Mouse (Mus musculus): Measurements from ENCODE around the gene Ccr10.
A peak's percentile ranks its signal among the peaks of the same experiment; 100 is the strongest.

The Ccr10 gene

DNA sequence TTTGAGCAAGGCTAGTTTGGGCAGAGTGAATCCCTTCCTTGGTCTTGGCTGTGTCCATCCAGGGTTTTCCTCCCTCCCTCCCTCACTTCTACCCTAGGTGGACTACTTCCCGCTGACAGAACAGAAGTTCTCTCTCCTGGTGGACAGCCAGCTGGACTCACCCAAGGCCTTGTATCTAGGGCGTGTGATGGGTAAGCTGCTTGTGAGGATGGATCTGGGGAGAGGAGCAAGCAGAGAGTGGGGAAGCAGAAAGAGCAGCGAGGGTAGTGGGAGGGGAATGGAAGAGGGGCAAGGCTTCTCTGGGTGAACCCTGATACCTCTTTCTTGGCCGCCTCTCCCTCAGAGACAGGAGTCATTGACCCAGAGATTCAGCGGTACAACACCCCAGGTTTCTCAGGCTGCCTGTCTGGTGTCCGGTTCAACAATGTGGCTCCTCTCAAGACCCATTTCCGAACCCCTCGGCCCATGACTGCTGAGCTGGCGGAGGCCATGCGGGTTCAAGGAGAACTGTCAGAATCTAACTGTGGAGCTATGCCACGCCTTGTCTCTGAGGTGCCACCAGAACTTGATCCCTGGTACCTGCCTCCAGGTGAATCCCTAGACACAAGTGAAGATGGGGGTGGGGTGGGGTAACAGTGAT lies 13.0 kb upstream of the Ccr10 start:
- DNase-seq (ENCODE audit: low spot score): no peak

DNA sequence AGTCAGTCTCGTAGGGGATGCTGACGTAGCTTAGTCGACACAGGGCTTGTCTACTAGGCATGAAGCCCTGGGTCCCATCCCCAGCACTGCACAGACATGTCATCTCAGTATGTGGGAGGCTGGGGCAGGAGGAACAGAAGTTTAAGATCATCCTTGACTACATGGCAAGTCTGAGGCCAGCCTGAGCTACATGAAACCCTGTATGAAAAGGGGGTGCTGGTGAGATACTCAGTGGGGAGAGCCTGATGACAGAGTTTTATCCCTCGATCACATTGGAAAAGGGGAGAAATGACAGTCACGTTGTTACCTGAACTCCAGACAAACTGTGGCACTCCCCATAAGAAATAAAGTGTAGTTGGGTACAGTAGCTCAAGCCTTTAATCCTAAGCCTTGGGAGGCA lies 12.3 kb upstream of the Ccr10 start:
- DNase-seq (ENCODE audit: low spot score): no peak

DNA sequence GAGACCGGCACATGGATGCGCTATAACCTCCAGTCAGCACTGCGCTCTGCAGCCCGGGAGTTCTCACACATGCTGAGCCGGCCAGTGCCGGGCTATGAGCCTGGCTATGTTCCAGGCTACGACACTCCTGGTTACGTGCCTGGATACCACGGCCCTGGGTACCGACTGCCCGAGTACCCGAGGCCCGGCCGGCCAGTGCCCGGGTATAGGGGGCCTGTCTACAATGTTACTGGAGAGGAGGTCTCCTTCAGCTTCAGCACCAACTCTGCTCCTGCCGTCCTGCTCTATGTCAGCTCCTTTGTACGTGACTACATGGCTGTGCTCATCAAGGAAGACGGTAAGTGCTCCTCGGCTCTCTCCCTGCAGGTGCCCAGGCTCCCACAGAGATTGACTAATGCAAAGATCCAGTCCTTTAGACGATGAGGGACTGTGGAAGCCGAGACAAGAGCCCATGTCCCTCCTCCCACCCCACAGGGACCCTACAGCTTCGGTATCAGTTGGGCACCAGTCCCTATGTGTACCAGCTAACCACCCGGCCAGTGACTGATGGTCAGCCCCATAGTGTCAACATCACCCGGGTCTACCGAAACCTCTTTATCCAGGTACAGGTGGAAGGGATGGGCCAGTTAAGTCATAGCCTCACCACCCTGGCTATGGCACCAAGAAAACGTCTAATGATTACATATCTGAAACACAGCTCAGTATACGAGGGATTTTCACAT lies 11.4 kb upstream of the Ccr10 start:
- DNase-seq (ENCODE audit: low spot score): no peak

DNA sequence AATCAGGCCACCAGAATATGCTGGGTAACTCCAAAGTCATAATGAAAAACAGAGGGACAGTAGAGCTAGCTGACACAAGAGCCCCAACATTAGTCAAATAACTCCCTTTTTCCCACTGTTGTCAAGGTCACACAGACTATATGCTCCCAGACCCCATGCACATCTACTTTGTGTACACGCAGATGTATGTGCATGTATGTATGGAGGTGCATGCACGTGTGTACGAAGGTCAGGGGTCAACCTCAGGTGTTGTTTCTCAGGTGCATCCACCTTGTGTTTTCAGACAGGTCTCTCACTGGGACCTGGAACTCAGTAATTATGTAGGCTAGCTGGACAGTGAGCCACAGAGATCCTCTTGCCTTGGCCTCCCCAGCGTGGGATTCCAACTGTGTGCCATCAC lies 10.2 kb upstream of the Ccr10 start:
- DNase-seq (ENCODE audit: low spot score): no peak

DNA sequence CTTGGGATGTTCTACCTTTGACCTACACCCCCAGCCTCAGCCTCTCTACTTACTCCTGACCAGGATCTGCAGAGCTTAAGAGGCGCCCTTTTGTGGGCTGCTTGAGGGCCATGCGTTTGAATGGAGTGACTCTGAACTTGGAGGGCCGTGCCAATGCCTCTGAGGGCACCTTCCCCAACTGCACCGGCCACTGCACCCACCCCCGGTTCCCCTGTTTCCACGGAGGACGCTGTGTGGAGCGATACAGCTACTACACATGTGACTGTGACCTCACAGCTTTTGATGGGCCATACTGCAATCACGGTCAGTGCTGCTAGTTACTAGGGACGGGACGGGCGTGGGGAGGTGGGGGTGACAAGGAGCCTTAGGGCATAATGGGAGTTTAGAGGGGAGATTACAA lies 9.7 kb upstream of the Ccr10 start:
- no peak for DNase-seq (ENCODE audit: low spot score)

DNA sequence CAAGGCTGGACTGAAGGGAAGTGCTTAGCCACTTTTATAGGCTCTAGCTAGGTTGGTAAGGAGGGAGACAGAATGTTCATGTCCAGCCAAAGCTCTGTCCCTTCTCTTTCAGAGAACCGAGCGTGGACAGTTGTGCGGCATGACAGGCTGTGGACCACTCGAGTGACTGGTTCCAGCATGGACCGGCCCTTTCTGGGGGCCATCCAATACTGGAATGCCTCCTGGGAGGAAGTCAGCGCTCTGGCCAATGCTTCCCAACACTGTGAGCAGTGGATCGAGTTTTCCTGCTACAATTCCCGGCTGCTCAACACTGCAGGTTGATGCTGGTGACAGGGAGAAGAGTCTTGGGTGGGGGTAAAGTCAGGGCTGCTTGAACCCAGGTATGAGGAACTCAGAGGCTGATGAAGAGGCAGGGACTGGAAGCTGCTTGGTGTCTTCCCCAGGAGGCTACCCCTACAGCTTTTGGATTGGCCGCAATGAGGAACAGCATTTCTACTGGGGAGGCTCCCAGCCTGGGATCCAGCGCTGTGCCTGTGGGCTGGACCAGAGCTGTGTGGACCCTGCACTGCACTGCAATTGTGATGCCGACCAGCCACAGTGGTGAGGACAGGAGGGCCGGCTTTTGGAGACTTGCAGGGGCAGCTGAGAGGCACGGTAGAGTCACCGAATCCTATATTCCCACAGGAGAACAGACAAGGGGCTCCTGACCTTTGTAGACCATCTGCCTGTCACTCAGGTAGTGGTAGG lies 7.7 kb upstream of the Ccr10 start:
- no peak for DNase-seq (ENCODE audit: low spot score)

DNA sequence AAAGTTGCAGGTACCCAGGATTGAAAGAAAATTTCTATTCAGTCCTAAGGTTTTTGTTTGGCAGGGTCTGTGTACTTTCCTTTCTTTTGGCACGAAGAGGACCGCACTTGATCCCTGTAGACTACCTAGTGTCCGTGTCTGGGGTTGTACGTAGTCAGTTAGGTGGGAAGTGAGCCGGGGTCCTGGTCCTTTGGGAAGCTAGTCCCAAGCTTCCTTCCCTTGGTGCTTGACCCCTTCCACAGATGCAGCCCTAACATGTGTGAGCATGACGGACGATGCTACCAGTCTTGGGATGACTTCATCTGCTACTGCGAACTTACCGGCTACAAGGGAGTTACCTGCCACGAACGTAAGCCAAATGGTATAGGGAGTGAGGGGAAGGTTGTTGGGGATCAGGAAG lies 6.7 kb upstream of the Ccr10 start:
- no peak for DNase-seq (ENCODE audit: low spot score)

DNA sequence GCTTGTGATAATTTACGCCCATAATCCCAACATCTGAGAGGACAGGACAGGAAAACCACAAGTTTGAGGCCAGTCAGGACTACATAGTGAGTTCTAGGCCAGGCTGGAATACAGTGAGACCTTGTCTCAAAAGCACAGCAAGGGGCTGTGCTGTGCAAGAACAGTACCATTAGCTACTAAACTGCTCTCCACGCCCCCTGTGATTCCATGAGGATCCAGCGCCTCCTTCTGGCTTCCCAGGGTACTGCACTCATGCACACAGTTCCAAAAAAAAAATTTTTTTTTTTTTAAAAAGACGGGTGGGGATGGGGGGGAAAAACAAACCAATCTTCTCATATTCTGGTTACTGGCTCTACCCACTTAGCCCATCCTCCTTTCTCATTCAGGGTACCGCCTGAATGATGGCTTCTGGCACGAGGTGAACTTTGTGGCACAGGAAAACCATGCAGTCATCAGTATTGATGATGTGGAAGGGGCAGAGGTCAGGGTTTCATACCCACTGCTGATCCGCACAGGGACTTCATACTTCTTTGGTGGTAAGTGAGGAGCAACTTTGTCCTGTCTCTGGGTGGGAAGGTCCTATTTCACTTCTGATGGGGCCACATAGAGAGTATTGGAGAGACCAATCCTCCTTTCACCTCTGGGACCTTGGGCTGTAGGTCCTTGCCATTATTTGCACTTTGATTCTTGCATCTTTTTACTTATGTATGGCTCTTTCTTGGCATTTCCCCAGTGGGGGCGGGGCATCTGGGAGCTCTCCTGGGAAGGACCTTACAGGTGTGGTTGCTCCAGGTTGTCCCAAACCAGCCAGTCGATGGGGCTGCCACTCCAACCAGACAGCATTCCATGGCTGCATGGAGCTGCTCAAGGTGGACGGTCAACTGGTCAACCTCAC lies 5.8 kb upstream of the Ccr10 start:
- peak; percentile 37 for DNase-seq (ENCODE audit: low spot score)

DNA sequence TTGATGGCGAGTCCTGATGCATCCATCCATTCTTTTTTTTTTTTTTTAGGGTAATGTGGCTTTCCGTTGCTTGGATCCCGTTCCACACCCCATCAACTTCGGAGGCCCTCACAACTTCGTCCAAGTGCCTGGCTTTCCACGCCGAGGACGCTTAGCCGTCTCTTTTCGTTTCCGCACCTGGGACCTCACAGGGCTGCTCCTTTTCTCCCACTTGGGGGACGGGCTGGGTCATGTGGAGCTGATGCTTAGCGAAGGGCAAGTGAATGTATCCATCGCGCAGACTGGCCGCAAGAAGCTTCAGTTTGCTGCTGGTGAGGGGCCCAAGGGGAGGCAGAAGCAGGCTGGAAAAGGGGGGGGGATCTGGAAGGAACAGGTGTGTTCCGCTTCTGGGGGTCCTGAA lies 5.0 kb upstream of the Ccr10 start:
- DNase-seq (ENCODE audit: low spot score): no peak

DNA sequence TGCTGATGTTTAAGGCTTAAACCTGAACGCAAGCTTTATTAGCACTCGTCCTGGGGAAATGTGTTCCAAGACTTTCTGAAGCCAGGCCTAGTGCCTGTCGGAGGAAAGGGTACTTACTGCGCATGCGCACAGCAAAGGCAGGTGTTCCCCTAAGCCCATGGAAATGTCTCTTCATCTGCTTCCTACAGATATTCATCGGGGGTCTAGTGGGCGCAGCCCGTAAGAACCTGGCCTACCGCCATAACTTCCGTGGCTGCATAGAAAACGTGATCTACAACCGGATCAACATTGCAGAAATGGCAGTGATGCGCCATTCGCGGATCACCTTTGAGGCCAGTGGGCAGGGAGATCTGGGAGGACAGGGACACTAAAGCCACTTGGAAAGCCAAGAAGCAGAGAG lies 4.1 kb upstream of the Ccr10 start:
- DNase-seq (ENCODE audit: low spot score): no peak

DNA sequence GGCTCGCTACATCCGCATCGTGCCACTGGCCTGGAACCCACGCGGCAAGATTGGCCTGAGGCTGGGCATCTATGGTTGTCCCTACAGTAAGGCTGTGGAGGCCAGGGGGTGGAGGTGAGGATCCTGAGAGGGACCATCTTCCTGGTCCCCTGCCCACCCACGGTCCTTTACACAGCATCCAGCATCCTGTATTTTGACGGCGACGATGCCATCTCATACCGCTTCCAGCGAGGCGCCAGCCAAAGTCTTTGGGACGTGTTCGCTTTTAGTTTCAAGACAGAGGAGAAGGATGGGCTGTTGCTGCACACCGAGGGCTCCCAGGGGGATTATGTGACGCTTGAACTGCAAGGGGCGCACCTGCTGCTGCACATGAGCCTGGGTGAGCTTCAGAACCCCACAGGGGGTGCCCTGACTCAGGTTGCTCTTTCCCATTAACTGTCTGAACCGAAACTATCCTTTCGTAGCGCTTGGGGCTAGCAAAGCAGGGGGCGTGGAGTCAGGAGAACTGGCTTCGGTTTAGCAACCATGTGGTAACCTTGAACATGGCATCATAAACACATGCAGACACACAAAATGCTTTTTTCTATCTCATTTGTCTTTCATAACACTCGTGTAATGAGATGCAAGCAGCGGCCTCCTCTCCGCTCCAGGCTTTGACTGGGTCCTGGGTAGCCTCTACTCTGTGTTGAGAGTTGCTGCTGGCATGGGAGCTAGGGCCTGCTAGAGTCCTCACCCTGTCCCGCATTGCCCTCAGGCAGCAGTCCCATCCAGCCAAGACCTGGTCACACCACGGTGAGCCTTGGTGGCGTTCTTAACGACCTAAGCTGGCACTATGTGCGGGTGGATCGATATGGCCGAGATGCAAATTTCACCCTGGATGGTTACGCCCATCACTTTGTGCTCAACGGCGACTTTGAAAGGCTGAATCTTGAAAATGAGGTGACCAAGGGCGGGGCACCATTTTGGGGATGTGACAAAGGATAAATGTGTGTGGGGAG lies 3.1 kb upstream of the Ccr10 start:
- no peak for DNase-seq (ENCODE audit: low spot score)

DNA sequence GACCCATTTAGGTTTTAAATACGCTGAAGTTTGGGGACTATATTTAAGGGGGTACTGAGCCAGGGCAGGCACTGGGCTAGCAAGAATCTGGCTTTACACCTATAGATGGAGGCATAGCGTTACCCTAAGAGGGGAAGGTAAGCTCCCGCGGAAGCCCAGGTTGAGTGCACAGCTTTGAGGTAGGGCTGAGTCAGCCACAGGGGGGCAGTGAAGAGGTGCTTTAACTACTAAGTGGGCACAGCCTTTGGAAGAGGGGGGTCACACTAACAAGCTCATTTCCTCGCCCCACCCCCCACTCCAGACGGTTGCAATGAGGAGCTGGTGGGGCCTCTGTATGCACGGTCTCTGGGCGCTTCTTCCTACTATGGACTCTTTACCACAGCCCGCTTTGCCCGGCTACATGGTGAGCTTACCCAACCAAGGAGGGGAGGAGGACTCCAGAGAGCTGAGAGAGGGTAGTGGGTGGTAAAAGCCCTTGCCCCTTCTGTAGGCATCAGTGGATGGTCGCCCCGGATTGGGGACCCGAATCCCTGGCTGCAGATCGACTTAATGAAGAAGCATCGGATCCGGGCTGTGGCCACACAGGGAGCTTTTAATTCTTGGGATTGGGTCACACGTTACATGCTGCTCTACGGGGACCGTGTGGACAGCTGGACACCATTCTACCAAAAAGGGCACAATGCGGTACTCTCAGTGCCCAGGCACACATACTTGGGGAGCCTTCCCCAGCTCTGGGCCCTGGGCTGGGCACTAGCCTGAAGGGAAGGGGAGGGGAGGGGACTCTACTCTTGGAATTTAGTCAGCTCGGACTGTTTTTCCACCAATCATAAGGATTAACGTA lies 1.9 kb upstream of the Ccr10 start:
- DNase-seq (ENCODE audit: low spot score): peak; percentile 46

DNA sequence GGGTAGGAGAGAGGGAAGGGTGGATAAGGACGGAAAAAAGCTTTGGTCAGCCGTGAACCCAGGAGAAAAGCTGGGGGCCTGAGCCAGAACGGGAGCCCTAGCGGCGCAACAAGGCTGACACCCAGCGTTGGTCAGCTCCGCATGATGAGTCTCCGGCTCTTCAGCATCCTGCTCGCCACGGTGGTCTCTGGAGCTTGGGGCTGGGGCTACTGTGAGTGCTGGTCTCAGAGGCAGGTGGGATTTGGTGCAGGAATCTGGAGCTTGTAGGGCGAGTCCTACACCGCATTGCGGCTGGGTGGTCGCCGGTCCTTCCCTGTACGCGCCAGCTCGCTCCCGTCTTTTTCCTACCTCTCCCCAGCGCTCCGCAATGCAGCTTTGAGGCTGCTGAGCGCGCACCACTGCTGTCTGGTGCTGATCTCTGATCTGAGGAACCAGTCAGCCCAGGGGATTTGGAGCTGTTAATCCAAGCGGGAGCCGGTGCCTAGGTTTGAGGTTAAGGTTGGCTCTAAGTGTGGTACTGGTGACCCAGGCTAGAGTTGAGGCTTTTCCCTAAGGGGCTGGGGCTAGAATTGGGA lies 961 bp upstream of the Ccr10 start:
- DNase-seq (ENCODE audit: low spot score): no peak

DNA sequence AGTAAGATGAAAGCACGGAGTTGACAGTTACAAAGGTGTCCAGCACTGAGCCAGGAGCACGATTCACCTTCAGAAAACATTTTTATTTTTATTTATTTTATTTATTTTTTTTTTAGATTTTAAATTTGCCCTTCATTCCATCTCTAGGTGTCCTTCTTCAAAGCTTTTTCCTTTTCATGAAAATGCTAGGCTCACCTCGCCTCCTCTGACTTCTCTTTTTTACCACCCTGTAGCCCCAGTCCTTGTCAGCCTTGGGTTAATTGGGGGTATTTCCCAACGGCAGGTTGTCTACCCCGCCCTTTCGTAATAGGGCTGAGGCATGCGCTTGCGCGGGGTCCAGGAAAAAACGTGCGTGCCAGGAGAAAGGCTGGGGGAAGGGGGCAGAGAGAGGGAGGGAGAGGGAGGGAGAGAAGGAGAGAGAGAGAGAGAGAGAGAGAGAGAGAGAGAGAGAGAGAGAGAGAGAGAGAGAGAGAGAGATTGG lies 433 bp upstream of the Ccr10 start:
- no peak for DNase-seq (ENCODE audit: low spot score)

DNA sequence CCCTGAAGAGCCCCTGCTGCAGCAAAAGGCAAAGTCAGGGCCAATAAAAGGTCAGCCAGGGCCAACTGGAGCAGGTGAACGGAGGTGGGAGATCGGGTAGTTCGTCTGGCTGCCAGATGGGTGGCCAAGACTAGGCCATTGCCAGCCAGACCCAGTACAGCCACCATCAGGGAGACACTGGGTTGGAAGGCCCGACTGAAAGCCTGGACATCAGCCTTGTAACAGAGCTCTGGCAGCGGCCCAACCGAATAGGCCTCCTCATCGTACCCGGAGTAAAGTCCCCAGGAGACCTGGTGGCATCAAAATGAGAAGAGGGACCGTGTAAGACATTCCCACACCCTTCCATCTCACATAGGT lies 876 bp downstream of the Ccr10 start:
- DNase-seq (ENCODE audit: low spot score): no peak

DNA sequence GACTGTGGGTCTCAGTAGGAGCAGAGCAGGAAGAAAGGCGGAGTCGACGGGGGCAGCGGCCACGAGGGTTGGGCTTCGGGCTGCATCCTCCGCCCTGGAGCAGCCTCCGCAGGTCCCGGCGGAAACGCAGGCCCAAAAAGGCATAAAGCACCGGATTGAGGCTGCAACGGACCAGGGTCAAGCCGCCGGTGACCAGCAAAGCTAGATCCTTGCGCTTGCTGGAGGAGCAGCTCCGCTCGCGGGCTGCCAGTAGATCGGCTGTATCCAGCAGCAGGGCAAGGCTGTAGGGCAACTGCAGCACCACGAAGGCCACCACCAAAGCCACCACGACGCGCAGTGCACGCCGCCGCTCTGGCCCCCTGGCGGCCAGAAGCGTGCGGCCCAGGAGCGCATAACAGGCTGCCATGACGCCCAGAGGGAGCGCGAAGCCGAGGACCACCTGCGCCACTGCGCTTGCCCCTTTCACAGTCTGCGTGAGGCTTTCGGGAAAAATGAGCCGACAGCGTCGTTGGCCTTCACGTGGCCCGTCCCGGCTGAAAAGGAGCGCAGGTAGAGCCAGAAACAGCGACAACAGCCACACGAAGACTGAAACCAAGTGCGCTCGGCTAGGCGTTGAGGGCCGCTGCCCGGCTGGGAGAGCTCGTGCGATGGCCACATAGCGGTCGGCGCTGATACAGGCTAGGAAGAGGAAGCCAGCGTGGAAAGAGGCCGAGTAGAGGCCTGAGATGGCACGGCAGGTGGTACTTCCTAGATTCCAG lies 1.4 kb downstream of the Ccr10 start:
- DNase-seq (ENCODE audit: low spot score): peak; percentile 61

DNA sequence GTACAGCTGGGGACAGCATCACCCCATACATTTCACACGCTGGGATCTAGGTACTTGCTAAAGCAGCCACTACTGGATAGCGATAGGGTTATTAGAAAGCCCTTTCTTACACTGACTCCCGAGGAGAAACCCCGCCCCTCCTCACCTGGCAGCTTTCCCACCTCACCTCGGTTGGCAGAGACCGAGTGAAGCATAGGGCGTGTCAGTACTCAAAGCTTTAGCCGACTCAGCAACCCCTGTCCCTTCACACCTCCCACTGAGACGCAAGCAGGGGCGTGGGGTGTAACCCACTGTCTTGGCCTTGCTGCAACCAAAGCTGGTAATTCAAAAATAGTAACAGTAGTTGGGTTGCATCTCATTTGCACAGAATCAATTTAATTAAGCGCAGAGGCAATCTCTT lies 2.1 kb downstream of the Ccr10 start:
- no peak for DNase-seq (ENCODE audit: low spot score)

DNA sequence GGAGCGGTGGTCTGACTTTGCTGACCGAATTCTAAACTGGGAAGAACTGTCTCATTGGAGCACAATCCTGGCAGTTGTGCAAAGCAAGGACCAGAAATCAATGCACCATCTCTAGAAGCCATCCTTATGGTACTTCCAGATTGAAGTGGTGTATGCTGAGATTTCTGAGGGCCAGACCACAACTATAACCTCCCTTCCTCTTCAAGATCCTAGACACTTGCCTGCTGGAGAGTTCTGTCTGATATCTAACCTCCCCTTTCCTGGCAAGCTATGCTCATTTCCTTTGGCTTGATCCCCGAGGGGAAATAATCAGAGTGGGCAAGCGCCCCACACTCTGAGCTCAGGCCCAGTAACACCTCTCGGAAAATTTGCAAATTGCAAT lies 2.8 kb downstream of the Ccr10 start:
- DNase-seq (ENCODE audit: low spot score): no peak

Measured in spleen, adult 12 weeks (tissue).